Mouse (Mus musculus) brain, embryonic 14.5 days (tissue): ENCODE data around the gene Cpa1.

Source experiments
- CTCF ChIP-seq: fragments of 200-500 bp; IDR thresholded peaks from 2 replicates; pipeline ENCODE4 v1.5.1; 2012; ENCODE audit warnings: inconsistent platforms, mild to moderate bottlenecking, moderate library complexity, borderline replicate concordance; ENCODE audit not compliant: insufficient read depth, insufficient read length; ENCODE audit errors: extremely low read depth
- POLR2A ChIP-seq: fragments of 200-500 bp; IDR thresholded peaks from 2 replicates; pipeline ENCODE4 v1.6.1; 2012; ENCODE audit warnings: mild to moderate bottlenecking, inconsistent platforms, borderline replicate concordance; ENCODE audit not compliant: poor library complexity, insufficient read depth, insufficient read length, severe bottlenecking; ENCODE audit errors: extremely low read depth

DNA sequence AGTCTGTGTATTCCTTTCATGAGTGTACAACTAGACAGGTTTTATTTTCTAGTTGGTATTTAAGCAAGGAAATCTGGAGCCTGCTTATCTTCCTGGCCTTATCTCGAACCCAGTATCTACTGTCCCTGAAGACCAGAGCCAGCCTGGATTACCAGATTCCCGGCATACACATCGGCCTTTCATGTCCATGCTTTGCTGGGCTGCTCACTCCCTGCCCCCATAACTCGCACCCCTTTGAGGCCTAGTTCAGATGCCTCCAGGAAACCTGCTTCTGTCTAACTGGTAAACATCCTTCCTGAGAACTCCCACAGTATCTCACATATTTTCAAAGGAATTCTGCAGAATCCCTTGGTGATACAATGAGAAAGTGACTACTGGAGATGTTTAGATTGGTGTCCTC lies 26.3 kb downstream of the Cpa1 start:
- no peak for TF ChIP-seq CTCF
- TF ChIP-seq POLR2A, result no peak
